Mouse (Mus musculus): Measurements from ENCODE around the gene Med19. TPM values are rescaled to one million over a fixed set of nuclear protein-coding genes. Genes with fewer than 3 reads are reported as not detected.
A peak's percentile ranks its signal among the peaks of the same experiment; 100 is the strongest.
"Not testable (repeated sequence)": the region's sequence is repeated elsewhere in the genome, so short reads cannot be mapped to it uniquely, and the experiment has no call there.

Med19 gene
- total RNA-seq, 2 experiments from 2014 or later = 31.3 to 33.3 TPM

DNA sequence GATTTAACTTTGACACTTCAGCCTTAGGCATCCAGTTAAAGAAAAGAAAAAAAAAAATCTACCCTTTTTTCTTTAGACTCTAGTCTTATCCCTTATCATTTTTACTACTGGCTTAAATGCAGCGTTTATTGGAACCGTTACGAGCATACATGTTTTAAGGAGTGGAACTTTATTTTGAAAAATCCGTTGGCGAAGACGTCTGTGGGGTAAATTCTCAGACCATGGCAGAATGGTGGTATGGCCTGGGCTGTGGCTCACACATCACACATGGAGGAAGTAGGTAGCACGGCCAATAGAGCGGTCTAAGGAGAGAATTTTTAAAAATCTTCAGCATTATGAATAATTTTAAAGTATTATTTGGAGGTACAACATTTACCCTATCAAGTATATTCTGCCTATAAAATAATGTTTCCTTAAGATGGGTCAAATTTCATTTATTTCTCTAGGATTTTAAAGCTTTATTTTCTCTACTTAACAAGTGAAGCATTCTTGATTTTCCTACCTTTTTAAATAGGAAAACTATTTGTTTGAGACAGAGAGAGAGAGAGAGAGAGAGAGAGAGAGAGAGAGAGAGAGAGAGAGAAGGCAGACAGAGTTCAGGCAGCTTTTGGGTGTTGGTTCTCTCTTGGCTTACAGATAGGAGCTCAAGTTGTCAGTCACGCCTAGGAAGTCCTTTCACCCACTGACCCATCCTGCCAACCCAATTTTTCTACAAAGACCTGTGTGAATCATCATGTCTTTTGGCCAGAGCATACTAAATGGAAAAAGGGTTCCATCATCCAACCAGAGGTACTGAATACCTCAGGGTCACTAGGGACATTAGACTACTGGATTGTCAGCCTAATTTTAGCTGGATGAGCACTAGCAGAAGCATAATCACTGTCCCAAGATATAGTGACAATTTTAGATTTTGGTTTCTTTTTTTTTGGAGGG, 38.5 kb downstream of the Med19 start:
- no peak for DNase-seq (ENCODE audit: extremely low spot score in 1 of 2, low spot score in 1 of 2)

DNA sequence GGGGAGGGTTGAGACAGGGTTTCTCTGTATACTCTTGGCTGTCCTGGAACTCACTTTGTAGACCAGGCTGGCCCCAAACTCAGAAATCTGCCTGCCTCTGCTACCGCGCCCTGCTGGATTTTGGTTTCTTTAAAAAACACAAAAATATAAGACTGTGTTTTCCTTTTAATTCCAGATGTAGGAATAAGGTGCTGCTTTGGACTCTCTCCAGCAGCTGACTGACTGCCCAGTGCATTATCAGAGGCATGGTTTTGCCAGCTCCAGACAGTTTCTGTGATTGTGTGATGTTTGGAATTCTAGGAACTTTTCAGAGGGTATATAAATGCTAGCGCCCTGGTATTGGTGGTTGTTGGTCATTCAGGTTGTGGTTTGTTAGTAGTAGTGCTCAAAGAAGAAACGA, 39.2 kb downstream of the Med19 start:
- DNase-seq (ENCODE audit: extremely low spot score in 1 of 2, low spot score in 1 of 2) = no peak

GRCm38 (mm10) chr2:84720718-84721117, 42.5 kb downstream of the Med19 start:
- DNase-seq (ENCODE audit: extremely low spot score in 1 of 2, low spot score in 1 of 2) = no peak

- DNase-seq (ENCODE audit: extremely low spot score in 1 of 2, low spot score in 1 of 2) = no peak
These were observed 43.0 kb downstream of the Med19 start for GRCm38 (mm10) chr2:84721182-84721581.

- DNase-seq (ENCODE audit: extremely low spot score in 1 of 2, low spot score in 1 of 2) = no peak
These were observed 45.7 kb downstream of the Med19 start for GRCm38 (mm10) chr2:84723856-84724255.

GRCm38 (mm10) chr2:84725770-84726169, 47.6 kb downstream of the Med19 start:
- DNase-seq (ENCODE audit: extremely low spot score in 1 of 2, low spot score in 1 of 2) = no peak

DNA sequence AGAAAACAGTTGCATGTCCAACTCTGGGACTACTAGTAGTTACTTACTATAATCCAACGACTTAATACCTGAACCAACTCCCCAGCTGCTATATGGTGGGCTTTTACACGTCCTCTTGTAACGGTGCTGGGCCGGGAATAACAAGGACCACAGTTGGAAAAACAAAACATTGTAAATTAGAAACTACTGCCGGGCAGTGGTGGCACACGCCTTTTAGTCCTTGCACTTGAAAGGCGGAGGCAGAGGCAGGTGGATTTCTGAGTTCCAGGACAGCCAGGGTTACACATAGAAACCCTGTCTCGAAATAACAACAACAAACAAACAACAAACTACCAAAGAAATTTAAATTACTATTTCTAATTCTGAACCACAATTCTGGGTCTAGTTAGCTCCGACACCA, 48.5 kb downstream of the Med19 start:
- DNase-seq (ENCODE audit: extremely low spot score in 1 of 2, low spot score in 1 of 2) = no peak

DNA sequence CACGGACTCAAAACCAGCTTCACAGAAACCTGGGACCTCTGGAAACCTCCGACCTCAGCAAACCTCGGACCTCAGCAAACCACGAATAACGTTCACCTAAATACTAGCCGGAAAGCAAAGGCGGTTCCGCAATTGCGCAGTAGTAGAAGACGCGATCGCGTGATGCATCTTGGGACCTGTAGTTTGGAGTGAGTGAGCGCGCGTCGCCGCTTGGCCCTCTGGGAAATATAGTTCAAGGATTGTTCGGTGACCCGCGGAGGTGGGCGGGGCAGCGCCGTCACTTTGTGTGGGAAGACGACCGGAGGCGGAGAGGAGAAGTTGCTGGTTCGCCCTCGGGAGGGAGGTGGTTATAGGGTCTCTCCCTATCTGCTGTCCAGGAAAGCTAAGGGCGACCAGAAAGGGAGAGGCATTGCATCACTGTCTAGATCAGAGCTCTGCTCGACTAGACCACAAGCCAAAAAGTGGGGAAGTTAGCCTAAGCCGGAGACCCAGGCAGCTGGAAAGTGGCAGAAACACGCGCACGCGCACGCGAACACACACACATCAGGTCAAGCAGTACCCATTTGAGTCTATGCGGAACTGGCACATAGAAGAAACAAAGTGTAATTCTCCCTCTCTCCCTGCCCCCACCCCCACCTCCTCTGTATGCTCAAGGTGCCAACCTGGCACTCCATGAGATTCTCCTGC, 49.1 kb downstream of the Med19 start, which contains the start of gene Clp1:
TSS of gene Clp1 (minus strand) at position 179 of the 687 bp plus-strand sequence.
- peak; percentile 80 to 86 for DNase-seq (ENCODE audit: extremely low spot score in 1 of 2, low spot score in 1 of 2)

DNA sequence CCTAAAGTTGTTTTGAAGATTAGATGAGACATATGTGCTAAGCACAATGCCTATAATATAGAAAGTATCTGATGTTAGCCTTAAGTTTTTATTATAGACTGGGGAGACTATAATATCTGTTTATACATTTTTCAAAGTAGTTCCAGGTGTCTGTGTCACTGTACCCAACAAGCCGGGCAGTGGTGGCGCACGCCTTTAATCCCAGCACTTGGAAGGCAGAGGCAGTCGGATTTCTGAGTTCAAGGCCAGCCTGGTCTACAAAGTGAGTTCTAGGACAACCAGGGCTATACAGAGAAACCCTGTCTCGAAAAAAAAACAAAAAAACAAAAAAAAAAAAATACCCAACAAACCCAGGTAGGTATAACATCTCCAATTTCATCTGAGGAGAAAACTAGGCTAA, 50.0 kb downstream of the Med19 start:
- DNase-seq (ENCODE audit: extremely low spot score in 1 of 2, low spot score in 1 of 2) = not testable (repeated sequence)

DNA sequence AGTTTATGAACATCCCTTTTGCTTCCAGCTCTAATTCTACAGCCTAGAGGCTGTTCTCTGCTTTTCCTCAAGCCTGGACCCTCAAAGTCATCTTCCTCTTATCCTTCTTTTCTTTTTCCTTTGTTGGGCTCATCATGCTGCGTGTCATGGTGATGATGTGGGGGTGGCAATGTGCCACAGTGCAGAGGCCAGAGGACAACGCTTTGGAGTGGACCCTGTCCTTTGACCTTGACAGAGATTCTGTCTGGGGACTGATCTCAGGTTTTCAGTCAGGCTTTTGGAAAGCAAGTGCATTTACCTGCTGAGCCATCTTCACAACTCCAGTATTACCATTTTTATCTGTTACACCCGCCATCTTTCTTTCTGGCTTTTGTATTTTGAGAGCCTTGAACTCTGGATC, 53.0 kb downstream of the Med19 start:
- no peak for DNase-seq (ENCODE audit: extremely low spot score in 1 of 2, low spot score in 1 of 2)

DNA sequence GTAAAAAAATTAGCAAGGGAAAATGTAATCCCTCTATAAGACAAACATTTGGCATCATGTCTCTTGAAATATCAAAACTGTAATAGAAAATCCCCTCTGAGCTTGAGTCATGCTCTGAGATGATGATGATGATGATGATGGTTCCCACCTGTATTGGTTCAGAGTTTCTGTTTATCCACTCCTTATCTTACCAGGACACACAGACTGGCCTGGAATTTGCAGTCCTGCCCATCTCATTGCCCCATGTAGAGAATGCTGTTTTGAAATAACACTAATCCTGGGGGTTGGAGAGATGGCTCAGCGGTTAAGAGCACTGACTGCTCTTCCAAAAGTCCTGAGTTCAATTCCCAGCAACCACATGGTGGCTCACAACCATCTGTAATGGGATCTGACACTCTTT, 54.2 kb downstream of the Med19 start:
- no peak for DNase-seq (ENCODE audit: extremely low spot score in 1 of 2, low spot score in 1 of 2)

DNA sequence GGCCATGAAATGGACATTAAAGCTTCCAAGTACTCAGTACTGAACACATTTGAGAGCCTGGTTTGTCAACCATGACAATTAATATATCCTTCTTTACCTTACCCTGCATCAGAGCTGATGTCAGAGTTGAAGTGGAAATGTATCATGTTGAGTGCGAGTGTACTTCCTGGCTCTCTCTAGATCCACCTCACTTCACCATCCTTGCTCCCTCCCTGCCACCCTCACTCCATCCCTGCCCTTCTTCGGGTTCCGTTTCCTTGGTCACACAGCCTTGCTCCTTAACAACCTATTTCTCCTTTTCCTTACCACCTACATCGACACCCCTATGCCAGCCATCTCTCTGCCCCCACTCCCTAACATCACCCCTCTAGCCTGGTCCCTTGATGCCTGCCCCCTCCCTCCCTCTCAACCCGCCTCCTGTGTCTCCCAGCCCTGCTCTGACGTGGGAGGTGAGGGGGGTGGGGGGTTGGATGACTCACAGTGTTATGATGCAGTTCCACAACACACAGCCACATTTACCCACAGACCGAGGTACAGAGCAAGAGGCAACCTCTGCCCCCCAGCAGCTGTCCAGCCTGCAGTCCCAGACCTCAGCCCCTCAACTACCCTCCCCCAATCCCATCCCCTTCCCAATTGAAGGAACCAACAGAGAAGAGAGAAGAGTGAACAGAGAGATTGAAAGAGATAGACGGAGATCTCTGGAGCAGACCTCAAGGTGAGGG, 55.5 kb downstream of the Med19 start, which contains the start of gene Ypel4:
TSS of gene Ypel4 (plus strand) at position 480 of the 722 bp plus-strand sequence.
- peak; percentile 48 to 59 for DNase-seq (ENCODE audit: extremely low spot score in 1 of 2, low spot score in 1 of 2)

DNA sequence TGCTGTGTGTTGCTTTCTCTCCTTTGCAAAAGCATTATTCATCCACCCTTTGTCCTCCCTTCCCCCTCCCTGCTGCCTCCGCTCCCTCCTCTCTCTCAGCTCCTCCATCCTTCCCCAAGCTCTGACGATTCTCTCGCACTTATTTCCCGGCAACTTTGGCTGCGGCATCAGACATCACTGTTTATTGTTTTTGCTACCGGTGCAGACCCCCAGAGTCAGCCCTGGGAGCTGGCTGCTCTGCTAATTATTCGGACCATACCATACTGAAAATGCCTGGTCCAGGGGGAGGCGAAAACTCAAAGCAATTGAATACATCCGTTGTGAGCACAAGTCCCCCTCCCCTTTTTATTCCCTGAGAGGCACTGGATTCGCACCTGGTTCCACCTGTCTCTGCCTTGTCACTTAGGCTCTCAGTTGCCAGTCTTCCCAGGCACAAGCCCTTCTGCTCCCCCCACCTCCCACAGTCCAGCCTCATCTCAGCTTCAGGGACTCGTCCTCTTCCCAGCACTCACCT, 56.2 kb downstream of the Med19 start:
- DNase-seq (ENCODE audit: extremely low spot score in 1 of 2, low spot score in 1 of 2) = peak in 1 of 2 experiments; percentile 35

DNA sequence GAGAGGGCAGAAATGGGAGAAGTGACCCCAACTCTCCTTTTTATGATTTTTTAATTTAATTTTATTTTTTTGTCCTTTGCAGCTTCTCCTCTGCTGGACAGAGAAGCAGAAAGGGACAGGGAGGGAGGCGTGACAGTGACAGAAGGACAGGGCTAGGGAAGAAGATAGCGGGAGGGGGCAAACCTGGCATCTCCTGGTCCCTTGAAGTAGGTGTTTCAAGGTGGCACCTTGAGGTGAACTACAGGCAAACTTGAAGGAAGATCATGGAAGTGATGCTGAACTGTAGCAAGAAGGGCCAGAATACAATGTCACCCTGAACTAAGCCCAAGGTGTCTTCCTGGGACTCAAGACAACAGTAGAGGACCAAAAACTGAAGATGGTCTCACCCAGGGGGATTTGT, 56.7 kb downstream of the Med19 start:
- DNase-seq (ENCODE audit: extremely low spot score in 1 of 2, low spot score in 1 of 2) = no peak

DNA sequence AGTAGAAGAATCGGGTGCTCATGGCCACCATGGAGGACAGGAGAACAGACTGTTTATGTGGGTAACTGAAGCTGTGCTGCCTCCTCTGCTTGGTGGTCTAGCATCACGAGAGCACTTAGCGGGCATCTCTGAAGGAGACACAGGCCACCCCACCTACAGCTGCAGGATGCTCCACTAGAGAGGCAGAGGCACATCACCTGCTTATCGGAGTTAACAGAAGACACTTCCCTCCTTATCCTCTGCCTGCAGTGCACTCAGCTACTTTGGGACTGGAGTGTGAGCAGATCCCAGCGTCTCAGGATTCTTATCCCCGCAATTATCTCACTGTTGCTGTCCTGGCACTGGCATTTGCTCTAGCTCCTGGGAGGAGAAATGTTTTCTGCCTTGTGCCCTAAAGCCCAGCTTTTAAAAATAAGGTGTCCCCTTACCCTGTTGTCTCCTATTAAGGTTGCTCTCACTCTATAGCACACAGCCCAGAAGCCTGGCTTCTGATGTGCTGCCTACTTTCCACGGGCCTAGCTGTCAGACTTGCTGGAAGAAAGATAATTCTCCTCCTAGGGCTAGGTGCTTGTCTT, 57.2 kb downstream of the Med19 start:
- no peak for DNase-seq (ENCODE audit: extremely low spot score in 1 of 2, low spot score in 1 of 2)

- DNase-seq (ENCODE audit: extremely low spot score in 1 of 2, low spot score in 1 of 2) = peak in 1 of 2 experiments; percentile 13
These were observed 58.3 kb downstream of the Med19 start for GRCm38 (mm10) chr2:84736312-84737161.

DNA sequence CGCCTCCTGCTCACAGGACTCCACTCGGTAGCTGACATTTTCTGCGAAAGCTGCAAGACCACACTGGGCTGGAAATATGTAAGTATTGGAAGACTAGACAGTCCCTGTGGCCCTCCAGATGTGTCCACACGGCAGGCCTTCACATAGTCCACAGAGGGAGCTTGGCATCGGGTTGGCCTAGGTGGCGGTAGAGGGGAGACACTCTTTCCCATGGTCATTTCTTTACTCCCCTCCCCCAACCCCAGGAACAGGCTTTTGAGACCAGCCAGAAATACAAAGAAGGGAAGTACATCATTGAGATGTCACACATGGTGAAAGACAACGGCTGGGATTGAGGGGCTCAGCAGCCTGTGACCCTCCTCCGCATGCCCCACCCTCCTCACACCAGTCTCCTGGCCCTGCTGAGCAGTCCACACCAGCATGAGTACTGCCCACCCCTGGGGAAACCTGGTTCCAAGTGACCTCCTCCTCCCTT, 59.3 kb downstream of the Med19 start:
- no peak for DNase-seq (ENCODE audit: extremely low spot score in 1 of 2, low spot score in 1 of 2)

Measured in layer of hippocampus, postnatal 25 days (tissue).